Mouse (Mus musculus): ENCODE data around the gene Sbp. TPM values are rescaled to one million over a fixed set of nuclear protein-coding genes. Genes with fewer than 3 reads are reported as not detected.
A peak's percentile ranks its signal among the peaks of the same experiment; 100 is the strongest.

Gene Sbp
- polyA plus RNA-seq, 1 experiment from 2014 or later, result not detected

DNA sequence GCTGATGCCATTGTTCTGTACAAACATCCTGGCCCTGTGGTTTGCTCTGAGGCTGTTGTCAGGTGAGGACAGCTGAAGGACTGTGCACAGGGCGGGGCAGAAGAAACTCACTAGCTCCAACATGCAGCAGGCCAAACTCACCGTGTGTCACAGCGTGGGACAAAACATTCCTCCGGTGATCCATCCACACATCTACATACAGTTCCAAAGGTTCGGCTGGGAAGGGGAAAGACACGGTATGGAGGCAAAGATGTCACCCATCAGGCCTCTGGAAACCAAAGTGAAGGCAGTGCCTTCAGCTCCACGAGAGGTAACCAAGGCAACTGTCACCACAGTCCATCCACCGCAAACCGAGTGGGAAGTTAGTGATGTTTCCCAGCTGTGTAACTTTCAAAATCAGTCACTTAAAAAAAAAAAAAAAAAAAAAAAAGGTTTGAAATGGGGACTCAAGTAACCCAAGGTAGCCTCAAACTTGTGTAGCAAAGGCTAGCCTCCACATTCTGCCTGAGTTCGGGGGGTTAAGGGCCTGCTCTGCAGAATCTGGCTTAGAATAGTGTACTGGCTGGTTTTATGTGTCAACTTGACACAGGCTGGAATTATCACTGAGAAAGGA lies 38.9 kb downstream of the Sbp start, which contains the start of gene Prss30:
TSS of gene Prss30 (minus strand) at position 270 of the 613 bp plus-strand sequence.
- WGBS, result 66% methylated on average over 10 of the region's 10 CpGs
- Histone ChIP-seq H3K9ac (ENCODE audit: low read depth, low read length) (no peak within 1 kb of the TSS; the same call in 1 of the 2 replicates), H3K27me3 (replicated peaks; ENCODE audit: control insufficient read depth, insufficient read depth, low read length) (no peaks in the 10 kb centered on the region), H3K4me2 (ENCODE audit: low read depth, low read length) (no peak within 1 kb of the TSS), H3K36me3 (ENCODE audit: control insufficient read depth, insufficient read depth, low read length) (no peaks in the 10 kb centered on the region), H3K4me3 (ENCODE audit: low read length) (no peak within 1 kb of the TSS), H3K27ac (ENCODE audit: low read length) (peak within 1 kb of the TSS; percentile 28), H3K4me1 (ENCODE audit: control insufficient read depth, insufficient read depth, low read length) (peaks cover 12% of the 10 kb centered on the region), H3K9me3 (ENCODE audit: control insufficient read depth, low read length) (no peaks in the 10 kb centered on the region)
- peak; percentile 36; the same call in 1 of the 2 replicates for ATAC-seq

- no peaks in the 10 kb centered on the region for H3K27me3 ChIP-seq (replicated peaks; ENCODE audit: control insufficient read depth, insufficient read depth, low read length)
- ATAC-seq, result peak; percentile 75
- no peaks in the 10 kb centered on the region for H3K36me3 ChIP-seq (ENCODE audit: control insufficient read depth, insufficient read depth, low read length)
- H3K9me3 ChIP-seq (ENCODE audit: control insufficient read depth, low read length), result no peaks in the 10 kb centered on the region
- WGBS, result 41% methylated on average over 4 of the region's 4 CpGs
- no peak overlapping the region for H3K4me3 ChIP-seq (ENCODE audit: low read length)
- H3K4me2 ChIP-seq (ENCODE audit: low read depth, low read length), result no peak overlapping the region
- peaks cover 3% of the 10 kb centered on the region for H3K4me1 ChIP-seq (ENCODE audit: control insufficient read depth, insufficient read depth, low read length)
- no peak overlapping the region for H3K9ac ChIP-seq (ENCODE audit: low read depth, low read length)
- H3K27ac ChIP-seq (ENCODE audit: low read length), result peak overlapping the region; percentile 52; the same call in 1 of the 2 replicates
Measured at GRCm38 (mm10) chr17:23982912-23983311, 41.4 kb downstream of the Sbp start.

DNA sequence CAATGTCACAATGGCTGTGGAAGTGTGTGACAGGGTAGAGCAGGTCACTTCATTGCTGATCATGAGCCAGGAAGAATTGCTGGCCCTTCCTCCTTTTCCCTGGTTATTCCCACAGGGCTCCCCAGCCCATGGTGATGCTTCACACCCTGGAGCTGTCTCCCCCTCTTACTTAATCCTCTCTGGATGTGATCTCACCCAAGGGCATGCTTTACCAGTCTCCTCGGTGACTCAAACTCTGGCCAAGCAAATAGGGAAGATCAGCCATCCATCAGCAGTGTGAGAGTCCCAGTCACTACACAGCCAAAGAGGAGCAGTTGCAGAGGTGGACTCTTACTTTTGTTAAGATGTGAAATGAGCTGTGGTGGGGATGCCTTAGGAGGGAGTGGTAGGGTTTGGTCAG lies 43.5 kb downstream of the Sbp start:
- H3K4me2 ChIP-seq (ENCODE audit: low read depth, low read length), result no peak overlapping the region
- no peaks in the 10 kb centered on the region for H3K27me3 ChIP-seq (replicated peaks; ENCODE audit: control insufficient read depth, insufficient read depth, low read length)
- no peaks in the 10 kb centered on the region for H3K36me3 ChIP-seq (ENCODE audit: control insufficient read depth, insufficient read depth, low read length)
- no peak overlapping the region for H3K4me3 ChIP-seq (ENCODE audit: low read length)
- no peak overlapping the region for H3K9ac ChIP-seq (ENCODE audit: low read depth, low read length)
- ATAC-seq, result no peak
- 79% methylated on average over 1 of the region's 1 CpGs for WGBS
- no peaks in the 10 kb centered on the region for H3K9me3 ChIP-seq (ENCODE audit: control insufficient read depth, low read length)
- peaks cover 3% of the 10 kb centered on the region for H3K4me1 ChIP-seq (ENCODE audit: control insufficient read depth, insufficient read depth, low read length)
- no peak overlapping the region for H3K27ac ChIP-seq (ENCODE audit: low read length)

DNA sequence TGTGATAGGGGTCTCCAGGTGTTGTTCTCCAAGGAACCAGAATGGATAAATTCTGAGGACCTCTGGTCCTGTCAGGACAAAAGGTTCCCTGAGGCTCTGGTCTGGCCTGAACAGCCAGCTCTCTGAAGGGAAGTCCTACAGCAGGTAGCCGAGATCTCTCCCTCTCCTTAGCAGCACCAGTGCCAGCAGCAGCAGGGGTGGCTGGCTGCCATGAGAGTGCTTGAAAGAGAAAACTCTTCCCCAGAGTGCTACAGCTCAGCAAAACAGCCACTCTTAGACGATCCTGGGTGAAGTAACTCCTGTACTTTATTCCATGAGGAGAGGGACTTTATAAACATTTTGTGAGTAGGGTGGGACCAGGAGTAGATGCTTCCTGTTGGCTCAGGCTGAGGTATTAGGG lies 48.3 kb downstream of the Sbp start:
- 39% methylated on average over 2 of the region's 2 CpGs for WGBS
- H3K27me3 ChIP-seq (replicated peaks; ENCODE audit: control insufficient read depth, insufficient read depth, low read length), result no peaks in the 10 kb centered on the region
- no peak for ATAC-seq

DNA sequence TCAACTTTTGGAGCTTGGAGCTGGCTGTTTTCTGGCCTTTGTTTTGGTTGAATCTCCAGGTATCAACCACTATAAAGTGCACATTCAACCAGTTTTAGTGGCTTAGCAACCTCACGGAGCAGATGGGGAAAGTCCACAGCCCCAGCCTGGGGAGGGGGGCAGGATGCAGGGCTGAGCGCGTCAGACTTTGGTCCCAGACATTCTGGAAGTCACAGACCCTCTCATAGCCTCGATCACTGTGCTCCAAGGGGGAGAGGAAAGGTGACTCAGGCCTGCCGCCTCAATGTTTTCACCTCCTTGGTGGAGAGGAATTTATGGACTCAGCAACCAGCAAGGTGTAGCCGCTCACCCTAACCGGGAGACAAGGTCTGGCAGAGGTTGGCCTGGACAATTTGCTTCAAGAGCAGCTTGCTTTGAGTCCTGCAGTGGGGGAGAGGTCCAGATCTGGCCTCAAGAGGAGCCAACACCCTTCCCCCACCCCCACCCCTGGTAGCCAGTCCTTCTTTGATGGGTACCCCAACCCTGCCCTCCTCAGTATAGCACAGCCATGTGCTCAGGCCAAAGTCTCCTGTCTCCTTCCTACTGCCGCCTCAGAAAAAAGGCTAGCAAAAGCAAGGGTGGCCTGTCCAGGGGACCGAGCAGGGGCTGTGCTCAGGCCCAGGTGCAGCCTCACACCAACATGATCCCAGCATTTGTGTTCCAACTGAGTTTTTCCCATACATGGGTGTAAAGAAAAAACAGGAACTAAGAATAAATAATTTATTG lies 51.5 kb downstream of the Sbp start:
- ATAC-seq, result peak; percentile 73
- H3K4me1 ChIP-seq (ENCODE audit: control insufficient read depth, insufficient read depth, low read length), result peaks cover 15% of the 10 kb centered on the region
- WGBS, result 44% methylated on average over 9 of the region's 9 CpGs
- peak overlapping the region; percentile 60 for H3K9ac ChIP-seq (ENCODE audit: low read depth, low read length)
- H3K4me3 ChIP-seq (ENCODE audit: low read length), result peak overlapping the region; percentile 11; the same call in 1 of the 2 replicates
- H3K9me3 ChIP-seq (ENCODE audit: control insufficient read depth, low read length), result no peaks in the 10 kb centered on the region
- H3K27ac ChIP-seq (ENCODE audit: low read length), result peak overlapping the region; percentile 85
- H3K4me2 ChIP-seq (ENCODE audit: low read depth, low read length), result peak overlapping the region; percentile 51
- H3K27me3 ChIP-seq (replicated peaks; ENCODE audit: control insufficient read depth, insufficient read depth, low read length), result no peaks in the 10 kb centered on the region
- no peaks in the 10 kb centered on the region for H3K36me3 ChIP-seq (ENCODE audit: control insufficient read depth, insufficient read depth, low read length)

More for the DNA sequence above, 48.3 kb downstream of the Sbp start:
- H3K36me3 ChIP-seq (ENCODE audit: control insufficient read depth, insufficient read depth, low read length), result no peaks in the 10 kb centered on the region
- no peaks in the 10 kb centered on the region for H3K9me3 ChIP-seq (ENCODE audit: control insufficient read depth, low read length)
- no peak overlapping the region for H3K4me2 ChIP-seq (ENCODE audit: low read depth, low read length)
- no peak overlapping the region for H3K4me3 ChIP-seq (ENCODE audit: low read length)
- no peak overlapping the region for H3K27ac ChIP-seq (ENCODE audit: low read length)
- peaks cover 15% of the 10 kb centered on the region for H3K4me1 ChIP-seq (ENCODE audit: control insufficient read depth, insufficient read depth, low read length)
- H3K9ac ChIP-seq (ENCODE audit: low read depth, low read length), result no peak overlapping the region

- no peaks in the 10 kb centered on the region for H3K9me3 ChIP-seq (ENCODE audit: control insufficient read depth, low read length)
- ATAC-seq, result peak; percentile 63
- no peaks in the 10 kb centered on the region for H3K27me3 ChIP-seq (replicated peaks; ENCODE audit: control insufficient read depth, insufficient read depth, low read length)
- peak overlapping the region; percentile 33 for H3K4me3 ChIP-seq (ENCODE audit: low read length)
- peaks cover 15% of the 10 kb centered on the region for H3K4me1 ChIP-seq (ENCODE audit: control insufficient read depth, insufficient read depth, low read length)
- peak overlapping the region; percentile 85 for H3K27ac ChIP-seq (ENCODE audit: low read length)
- no peaks in the 10 kb centered on the region for H3K36me3 ChIP-seq (ENCODE audit: control insufficient read depth, insufficient read depth, low read length)
- H3K9ac ChIP-seq (ENCODE audit: low read depth, low read length), result peak overlapping the region; percentile 66
- H3K4me2 ChIP-seq (ENCODE audit: low read depth, low read length), result peak overlapping the region; percentile 51
- WGBS, result 10% methylated on average over 31 of the region's 31 CpGs
Measured at GRCm38 (mm10) chr17:23993559-23994428, 52.3 kb downstream of the Sbp start.

GRCm38 (mm10) chr17:23994667-23995066 lies 53.2 kb downstream of the Sbp start:
- no peaks in the 10 kb centered on the region for H3K27me3 ChIP-seq (replicated peaks; ENCODE audit: control insufficient read depth, insufficient read depth, low read length)
- no peak overlapping the region for H3K27ac ChIP-seq (ENCODE audit: low read length)
- H3K36me3 ChIP-seq (ENCODE audit: control insufficient read depth, insufficient read depth, low read length), result no peaks in the 10 kb centered on the region
- H3K4me3 ChIP-seq (ENCODE audit: low read length), result no peak overlapping the region
- peaks cover 15% of the 10 kb centered on the region for H3K4me1 ChIP-seq (ENCODE audit: control insufficient read depth, insufficient read depth, low read length)
- ATAC-seq, result no peak
- H3K9ac ChIP-seq (ENCODE audit: low read depth, low read length), result no peak overlapping the region
- no peak overlapping the region for H3K4me2 ChIP-seq (ENCODE audit: low read depth, low read length)
- 65% methylated on average over 7 of the region's 7 CpGs for WGBS
- no peaks in the 10 kb centered on the region for H3K9me3 ChIP-seq (ENCODE audit: control insufficient read depth, low read length)

All from intestine, embryonic 16.5 days (tissue).